Comparison of ENCODE assay signal across 8 mouse cellular contexts in the genomic region with DNA sequence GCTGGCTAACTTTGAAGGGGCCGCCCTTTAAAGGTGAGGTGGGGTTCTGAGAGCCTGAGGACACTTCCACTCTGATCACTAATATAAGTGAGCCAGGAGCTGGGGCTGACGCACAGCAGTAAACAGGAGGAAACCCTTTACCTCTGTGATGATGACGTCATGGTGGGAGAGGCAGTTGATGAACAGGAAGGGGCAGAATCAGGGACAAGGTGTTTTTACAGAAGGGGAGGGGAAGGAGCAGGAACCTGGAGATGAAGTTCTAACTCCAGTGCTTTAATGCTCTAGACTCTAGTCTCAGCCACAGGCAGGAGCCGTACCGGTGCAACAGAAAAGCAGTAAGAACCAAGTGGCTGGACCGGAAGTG. TPM values are rescaled to one million over a fixed set of nuclear protein-coding genes. Genes with fewer than 3 reads are reported as not detected.
DNase-seq lines count a peak whose midpoint lies in the region; ATAC-seq lines count a peak whose summit lies in the region.

No protein-coding gene starts in this region.

- 15% methylated on average over 6 of the region's 6 CpGs for WGBS in hindbrain, embryonic 16.5 days
- WGBS in lung, embryonic 16.5 days = 10% methylated on average over 6 of the region's 6 CpGs

- H3K27me3 ChIP-seq in hindbrain, embryonic 16.5 days (replicated peaks; ENCODE audit: control insufficient read depth, insufficient read depth, low read length) = no peaks in the 10 kb centered on the region
- H3K27me3 ChIP-seq in lung, embryonic 16.5 days (ENCODE audit: control insufficient read depth, insufficient read depth, low read depth, low read length) = no peaks in the 10 kb centered on the region

- H3K4me2 ChIP-seq in hindbrain, embryonic 16.5 days (ENCODE audit: low read length) = peak overlapping the region; percentile 91
- peak overlapping the region; percentile 97 for H3K4me2 ChIP-seq in lung, embryonic 16.5 days (ENCODE audit: low read depth, low read length)

- H3K27ac ChIP-seq in hindbrain, embryonic 16.5 days (ENCODE audit: low read depth, low read length) = peak overlapping the region; percentile 90
- peak overlapping the region; percentile 90 for H3K27ac ChIP-seq in lung, embryonic 16.5 days (ENCODE audit: low read length)

- H3K9me3 ChIP-seq in hindbrain, embryonic 16.5 days (ENCODE audit: control insufficient read depth, low read length) = no peaks in the 10 kb centered on the region
- H3K9me3 ChIP-seq in lung, embryonic 16.5 days (ENCODE audit: control insufficient read depth, low read length) = no peaks in the 10 kb centered on the region

- peaks cover 15% of the 10 kb centered on the region for H3K4me1 ChIP-seq in hindbrain, embryonic 16.5 days (ENCODE audit: control insufficient read depth, insufficient read depth, low read depth, low read length)
- peaks cover 14% of the 10 kb centered on the region for H3K4me1 ChIP-seq in lung, embryonic 16.5 days (replicated peaks; ENCODE audit: control insufficient read depth, insufficient read depth, low read length)

- peaks cover 40% of the 10 kb centered on the region for H3K36me3 ChIP-seq in hindbrain, embryonic 16.5 days (ENCODE audit: control insufficient read depth, insufficient read depth, low read length)
- H3K36me3 ChIP-seq in lung, embryonic 16.5 days (ENCODE audit: control insufficient read depth, insufficient read depth, low read length) = peaks cover 13% of the 10 kb centered on the region

- peak; percentile 51 for ATAC-seq in common myeloid progenitor, adult 5-6 weeks (replicated peaks; ENCODE audit: low read depth, poor library complexity, severe bottlenecking)
- no peak; the same call in none of the 2 replicates for ATAC-seq in hindbrain, embryonic 16.5 days
- no peak; the same call in 1 of the 2 replicates for ATAC-seq in lung, embryonic 16.5 days (ENCODE audit: low read depth)

- peak overlapping the region; percentile 67 for H3K4me3 ChIP-seq in hindbrain, embryonic 16.5 days (ENCODE audit: low read length)
- peak overlapping the region; percentile 82 for H3K4me3 ChIP-seq in lung, embryonic 16.5 days (ENCODE audit: low read length)

- peak overlapping the region; percentile 78 for H3K9ac ChIP-seq in hindbrain, embryonic 16.5 days (ENCODE audit: low read depth, low read length)
- H3K9ac ChIP-seq in lung, embryonic 16.5 days (ENCODE audit: low read length) = peak overlapping the region; percentile 86

- peak; percentile 65 for DNase-seq in embryo, embryonic 10 days (ENCODE audit: low spot score)
- no peak for DNase-seq in embryo, embryonic 9.5 days (ENCODE audit: extremely low spot score)
- peak; percentile 71 for DNase-seq in A20 (ENCODE audit: low read depth, low spot score)
- peak; percentile 27 for DNase-seq in skeletal muscle tissue, adult 2 months (ENCODE audit: low read depth, low spot score)
- no peak for DNase-seq in adrenal gland, postnatal 25 days

RNA-seq across cellular contexts. Expression of a gene that starts 0.7 kb away (rescaled TPM):
- 11.9 and 18.7 TPM in 2 replicates for total RNA-seq in common myeloid progenitor, adult 5-6 weeks (2017)
- 46.4 and 47.9 TPM in 2 replicates for polyA plus RNA-seq in hindbrain, embryonic 16.5 days (2015; fragmentation: Nextera tagmentation; extraction: Ambion mirVana)
- polyA plus RNA-seq in lung, embryonic 16.5 days (2015; fragmentation: Nextera tagmentation; extraction: Ambion mirVana) = 51.4 and 51.9 TPM in 2 replicates
- 31.3 and 45.3 TPM in 2 replicates for total RNA-seq in adrenal gland, postnatal 25 days (2021)

RNA-seq across cellular contexts. Expression of a gene that starts 6.9 kb away (rescaled TPM):
- total RNA-seq in common myeloid progenitor, adult 5-6 weeks (2017) = 55.9 and 70.9 TPM in 2 replicates
- 249 and 266 TPM in 2 replicates for polyA plus RNA-seq in hindbrain, embryonic 16.5 days (2015; fragmentation: Nextera tagmentation; extraction: Ambion mirVana)
- 333 and 350 TPM in 2 replicates for polyA plus RNA-seq in lung, embryonic 16.5 days (2015; fragmentation: Nextera tagmentation; extraction: Ambion mirVana)
- 261 and 266 TPM in 2 replicates for total RNA-seq in adrenal gland, postnatal 25 days (2021)

RNA-seq across cellular contexts. Expression of a gene that starts 13.7 kb away (rescaled TPM):
- total RNA-seq in common myeloid progenitor, adult 5-6 weeks (2017) = 9.1 and 9.8 TPM in 2 replicates
- 23.0 and 25.0 TPM in 2 replicates for polyA plus RNA-seq in hindbrain, embryonic 16.5 days (2015; fragmentation: Nextera tagmentation; extraction: Ambion mirVana)
- polyA plus RNA-seq in lung, embryonic 16.5 days (2015; fragmentation: Nextera tagmentation; extraction: Ambion mirVana) = 18.4 and 19.4 TPM in 2 replicates
- total RNA-seq in adrenal gland, postnatal 25 days (2021) = 15.0 and 24.8 TPM in 2 replicates

RNA-seq across cellular contexts. Expression of a gene that starts 19.6 kb away (rescaled TPM):
- 6.9 and 8.2 TPM in 2 replicates for total RNA-seq in common myeloid progenitor, adult 5-6 weeks (2017)
- polyA plus RNA-seq in hindbrain, embryonic 16.5 days (2015; fragmentation: Nextera tagmentation; extraction: Ambion mirVana) = 16.2 and 22.2 TPM in 2 replicates
- 14.4 and 14.6 TPM in 2 replicates for polyA plus RNA-seq in lung, embryonic 16.5 days (2015; fragmentation: Nextera tagmentation; extraction: Ambion mirVana)
- 41.3 and 44.1 TPM in 2 replicates for total RNA-seq in adrenal gland, postnatal 25 days (2021)

Comparison
In these comparisons a context has a peak if more than half of its experiments do, and no peak if none do; other contexts are left out.
1. DNase-seq: peak in embryo, embryonic 10 days (single experiment), A20 (single experiment) and skeletal muscle tissue, adult 2 months (single experiment); none in embryo, embryonic 9.5 days (single experiment) and adrenal gland, postnatal 25 days (single experiment).